Comparison of ENCODE assay signal across 9 mouse cellular contexts in the genomic region with DNA sequence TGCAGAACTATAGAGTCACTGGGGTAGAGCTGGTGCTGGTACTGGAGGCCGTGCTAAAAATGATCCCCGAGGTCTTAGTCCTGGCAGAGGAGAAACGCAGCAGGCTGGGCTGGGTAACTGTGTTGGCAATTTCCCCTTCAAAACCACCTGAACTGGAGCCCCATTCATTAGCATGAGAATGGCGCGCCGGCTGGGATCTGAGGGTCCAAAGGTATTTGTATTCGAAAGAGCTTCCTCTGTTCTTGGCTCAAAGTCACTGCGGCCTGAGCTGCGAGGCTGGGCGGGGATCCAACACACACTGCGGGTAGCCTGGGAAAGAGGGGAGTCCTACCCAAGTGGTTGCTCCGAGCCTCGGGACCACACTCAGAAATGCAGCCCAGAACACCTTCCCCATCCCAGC. TPM values are rescaled to one million over a fixed set of nuclear protein-coding genes. Genes with fewer than 3 reads are reported as not detected.
DNase-seq lines count a peak whose midpoint lies in the region; ATAC-seq lines count a peak whose summit lies in the region.
"Had no signal": no experiment of that assay in that cellular context is flagged by ENCODE, and none has a peak within 500 bp of the region (broad histone marks: within the 10 kb centered on the region; RNA-seq: fewer than 3 reads in every experiment).

No protein-coding gene starts in this region.

- ATAC-seq in frontal cortex, adult (ENCODE audit: low TSS enrichment) = 0 out of 2 replicates have a peak, but pooled peaks have one; percentile 17
- ATAC-seq in hindbrain, embryonic 14.5 days (ENCODE audit: low FRiP score) = peak; percentile 64; the same call in 1 of the 2 replicates
- no peak for ATAC-seq in limb, embryonic 15.5 days (ENCODE audit: insufficient number of reproducible peaks, low FRiP score, low TSS enrichment, low read depth)

- no peaks in the 10 kb centered on the region for H3K36me3 ChIP-seq in hindbrain, embryonic 14.5 days (replicated peaks; ENCODE audit: control insufficient read depth, insufficient read depth)
- H3K36me3 ChIP-seq in limb, embryonic 15.5 days = no peaks in the 10 kb centered on the region
- H3K36me3 ChIP-seq: embryonic facial prominence, embryonic 12.5 days had no signal

- WGBS in hindbrain, embryonic 14.5 days = 3% methylated on average over 13 of the region's 13 CpGs
- WGBS in limb, embryonic 15.5 days = 12% methylated on average over 13 of the region's 13 CpGs

- no peaks in the 10 kb centered on the region for H3K27me3 ChIP-seq in hindbrain, embryonic 14.5 days (ENCODE audit: control insufficient read depth, insufficient read depth, low read length)
- no peaks in the 10 kb centered on the region for H3K27me3 ChIP-seq in limb, embryonic 15.5 days
- H3K27me3 ChIP-seq: embryonic facial prominence, embryonic 12.5 days had no signal

- no peak overlapping the region for H3K4me2 ChIP-seq in hindbrain, embryonic 14.5 days (replicated peaks)
- H3K4me2 ChIP-seq in limb, embryonic 15.5 days = no peak overlapping the region
- H3K4me2 ChIP-seq: embryonic facial prominence, embryonic 12.5 days had no signal

- peak overlapping the region; percentile 16 for H3K27ac ChIP-seq in hindbrain, embryonic 14.5 days
- peak overlapping the region; percentile 0; the same call in 1 of the 2 replicates for H3K27ac ChIP-seq in limb, embryonic 15.5 days
- H3K27ac ChIP-seq: embryonic facial prominence, embryonic 12.5 days had no signal

- H3K9ac ChIP-seq in hindbrain, embryonic 14.5 days = no peak overlapping the region
- H3K9ac ChIP-seq in limb, embryonic 15.5 days = no peak overlapping the region
- H3K9ac ChIP-seq: embryonic facial prominence, embryonic 12.5 days had no signal

- H3K4me3 ChIP-seq in hindbrain, embryonic 14.5 days (replicated peaks; ENCODE audit: low read length) = no peak overlapping the region
- no peak overlapping the region for H3K4me3 ChIP-seq in limb, embryonic 15.5 days
- H3K4me3 ChIP-seq: embryonic facial prominence, embryonic 12.5 days had no signal

- peaks cover 34% of the 10 kb centered on the region for H3K4me1 ChIP-seq in hindbrain, embryonic 14.5 days (replicated peaks; ENCODE audit: control insufficient read depth, insufficient read depth, low read length)
- H3K4me1 ChIP-seq in limb, embryonic 15.5 days = peaks cover 42% of the 10 kb centered on the region

- DNase-seq in frontal cortex, postnatal 25 days (ENCODE audit: low spot score in 2 of 2) = no peak
- peak; percentile 29 for DNase-seq in cerebellum, adult 9-10 months
- DNase-seq in hindbrain, embryonic 14.5 days (ENCODE audit: low spot score) = peak; percentile 73
- no peak for DNase-seq in retina, postnatal 1 day
- DNase-seq in adrenal gland, postnatal 4 days (ENCODE audit: low spot score in 2 of 2) = no peak
- no peak for DNase-seq in ovary, postnatal 14 days (ENCODE audit: low spot score)

- H3K9me3 ChIP-seq in hindbrain, embryonic 14.5 days (ENCODE audit: control insufficient read depth, low read length) = no peaks in the 10 kb centered on the region
- no peaks in the 10 kb centered on the region for H3K9me3 ChIP-seq in limb, embryonic 15.5 days
- H3K9me3 ChIP-seq: embryonic facial prominence, embryonic 12.5 days had no signal

RNA-seq across cellular contexts. Expression of a gene that starts 32.6 kb away (rescaled TPM):
- 15.1 and 16.7 TPM in 2 replicates for polyA plus RNA-seq in hindbrain, embryonic 14.5 days (2014; fragmentation: Nextera tagmentation; extraction: Ambion mirVana)
- 2.9 and 3.2 TPM in 2 replicates for polyA plus RNA-seq in limb, embryonic 15.5 days (2015; fragmentation: Nextera tagmentation; extraction: Ambion mirVana)
- 10 to 100 TPM; 13.1 to 14.5 TPM for total RNA-seq in adrenal gland, postnatal 4 days (2021)

Comparison
In these comparisons a context has a peak if more than half of its experiments do, and no peak if none do; other contexts are left out.
1. DNase-seq: peak in cerebellum, adult 9-10 months (single experiment) and hindbrain, embryonic 14.5 days (single experiment); none in frontal cortex, postnatal 25 days (0 of 2), retina, postnatal 1 day (single experiment), adrenal gland, postnatal 4 days (0 of 2) and ovary, postnatal 14 days (single experiment).